Mouse (Mus musculus) heart, embryonic 16.5 days (tissue): ENCODE data around the gene Wdr93. TPM values are rescaled to one million over a fixed set of nuclear protein-coding genes. Genes with fewer than 3 reads are reported as not detected.

ENCODE experiments used
- ATAC-seq: fragments of 200-750 bp; cut with Nextera tagmentation; replicated peaks from 2 replicates; pipeline ENCODE4 v1.8.0; 2017; ENCODE audit warnings: moderate number of reproducible peaks; ENCODE audit not compliant: insufficient read depth, low FRiP score; ENCODE audit errors: extremely low read depth
- H3K27ac ChIP-seq: fragments of 300-500 bp; sonication (generic); 2 replicates; pipeline ENCODE4 v1.5.1; 2014; ENCODE audit warnings: mild to moderate bottlenecking, low read length, control low read depth, moderate library complexity
- H3K27me3 ChIP-seq: fragments of 300-500 bp; sonication (generic); 2 replicates; pipeline ENCODE4 v1.6.1; 2014; ENCODE audit warnings: low read length, mixed read lengths; ENCODE audit not compliant: control insufficient read depth, insufficient read depth
- H3K36me3 ChIP-seq: fragments of 300-500 bp; sonication (generic); 2 replicates; pipeline ENCODE4 v1.6.1; 2014; ENCODE audit not compliant: control insufficient read depth, insufficient read depth
- H3K4me1 ChIP-seq: fragments of 300-500 bp; sonication (generic); 2 replicates; pipeline ENCODE4 v1.6.1; 2014; ENCODE audit warnings: low read length, mixed read lengths; ENCODE audit not compliant: control insufficient read depth, insufficient read depth
- H3K4me2 ChIP-seq: fragments of 300-500 bp; sonication (generic); 2 replicates; pipeline ENCODE4 v1.6.1; 2014; ENCODE audit warnings: low read depth, mild to moderate bottlenecking, control low read depth, low read length
- H3K4me3 ChIP-seq: fragments of 300-500 bp; sonication (generic); 2 replicates; pipeline ENCODE4 v1.5.1; 2014; ENCODE audit warnings: mild to moderate bottlenecking, control low read depth, low read length
- H3K9ac ChIP-seq: fragments of 300-500 bp; sonication (generic); 2 replicates; pipeline ENCODE4 v1.6.1; 2014; ENCODE audit warnings: low read length, control low read depth
- H3K9me3 ChIP-seq: fragments of 300-500 bp; sonication (generic); replicated peaks from 2 replicates; pipeline ENCODE4 v1.6.1; 2016; ENCODE audit warnings: low read length; ENCODE audit not compliant: control insufficient read depth
- WGBS: fragments of 180-500 bp; shearing (Covaris S2); extraction: QIAGEN DNeasy Blood & Tissue Kit; methylation state at CpG from one replicate; pipeline ENCODE4 v1.1.7; 2014; 5-methylcytosine and 5-hydroxymethylcytosine counted together
- polyA plus RNA-seq: library from polyadenylated mRNA; unstranded; fragments of >200 nt; fragmentation: Nextera tagmentation; extraction: Ambion mirVana; gene quantifications from 2 replicates; pipeline ENCODE4 v1.2.1, GENCODE M21; 2015

Gene Wdr93
- polyA plus RNA-seq, 1 experiment from 2014 or later: 0.32 TPM

DNA sequence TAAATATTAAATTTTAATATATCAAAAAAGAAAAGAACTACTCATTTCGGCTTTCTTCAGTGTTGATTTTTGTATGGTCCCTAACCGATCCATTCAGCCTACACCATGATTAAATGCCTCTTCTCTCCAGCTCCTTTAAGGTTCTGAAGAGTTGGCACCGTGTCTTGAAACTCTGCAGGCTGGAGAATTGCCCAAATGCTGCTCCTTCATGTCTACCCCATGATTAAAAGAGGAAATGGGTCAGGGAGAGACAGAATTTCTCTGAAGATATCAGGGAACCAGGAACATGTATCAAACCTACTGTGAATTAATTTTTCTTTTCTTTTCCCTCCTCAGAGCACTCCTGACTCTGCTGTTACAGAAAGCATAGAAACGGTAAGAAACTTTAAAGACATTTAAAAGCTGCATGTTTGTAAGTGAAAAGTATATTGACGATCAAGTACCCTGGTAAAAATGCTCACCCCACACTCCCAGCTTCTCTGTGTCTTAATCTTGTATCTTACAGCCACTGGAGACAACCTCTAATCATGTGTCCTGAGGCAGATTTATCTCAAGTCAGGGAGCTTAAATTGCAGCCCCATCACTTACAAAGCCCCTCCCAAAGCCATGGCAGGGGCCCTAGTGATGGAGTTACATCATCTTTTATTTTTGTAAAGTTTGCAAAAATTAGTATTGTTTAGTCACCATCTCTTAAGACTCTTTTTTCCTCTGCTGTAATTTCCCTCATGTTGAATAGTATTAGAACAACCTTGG lies 18.3 kb downstream of the Wdr93 start:
- Histone ChIP-seq H3K4me2 (no peak overlapping the region), H3K9me3 (no peaks in the 10 kb centered on the region), H3K4me1 (no peaks in the 10 kb centered on the region), H3K27me3 (no peaks in the 10 kb centered on the region), H3K36me3 (no peaks in the 10 kb centered on the region), H3K27ac (no peak overlapping the region), H3K9ac (no peak overlapping the region), H3K4me3 (no peak overlapping the region)
- WGBS: 64% methylated on average over 5 of the region's 5 CpGs
- no peak for ATAC-seq

GRCm38 (mm10) chr7:79762106-79762505 lies 19.1 kb downstream of the Wdr93 start:
- Histone ChIP-seq H3K9me3 (no peaks in the 10 kb centered on the region), H3K27me3 (no peaks in the 10 kb centered on the region), H3K4me2 (no peak overlapping the region), H3K4me1 (no peaks in the 10 kb centered on the region), H3K9ac (no peak overlapping the region), H3K36me3 (no peaks in the 10 kb centered on the region), H3K4me3 (no peak overlapping the region), H3K27ac (no peak overlapping the region)
- ATAC-seq: no peak
- 62% methylated on average over 8 of the region's 8 CpGs for WGBS

- no peak for ATAC-seq
These were observed 23.0 kb downstream of the Wdr93 start for GRCm38 (mm10) chr7:79765991-79766390.

GRCm38 (mm10) chr7:79769664-79770063 lies 26.7 kb downstream of the Wdr93 start:
- WGBS: 74% methylated on average over 3 of the region's 3 CpGs
- Histone ChIP-seq H3K27me3 (no peaks in the 10 kb centered on the region), H3K4me1 (peaks cover 9% of the 10 kb centered on the region), H3K27ac (no peak overlapping the region), H3K4me3 (no peak overlapping the region), H3K9me3 (no peaks in the 10 kb centered on the region), H3K9ac (no peak overlapping the region), H3K36me3 (no peaks in the 10 kb centered on the region), H3K4me2 (no peak overlapping the region)
- no peak for ATAC-seq

More at GRCm38 (mm10) chr7:79765991-79766390, 23.0 kb downstream of the Wdr93 start:
- Histone ChIP-seq H3K4me2 (no peak overlapping the region), H3K27ac (no peak overlapping the region), H3K9ac (no peak overlapping the region), H3K9me3 (no peaks in the 10 kb centered on the region), H3K4me1 (no peaks in the 10 kb centered on the region), H3K36me3 (no peaks in the 10 kb centered on the region), H3K27me3 (no peaks in the 10 kb centered on the region), H3K4me3 (no peak overlapping the region)
- 48% methylated on average over 1 of the region's 1 CpGs for WGBS

DNA sequence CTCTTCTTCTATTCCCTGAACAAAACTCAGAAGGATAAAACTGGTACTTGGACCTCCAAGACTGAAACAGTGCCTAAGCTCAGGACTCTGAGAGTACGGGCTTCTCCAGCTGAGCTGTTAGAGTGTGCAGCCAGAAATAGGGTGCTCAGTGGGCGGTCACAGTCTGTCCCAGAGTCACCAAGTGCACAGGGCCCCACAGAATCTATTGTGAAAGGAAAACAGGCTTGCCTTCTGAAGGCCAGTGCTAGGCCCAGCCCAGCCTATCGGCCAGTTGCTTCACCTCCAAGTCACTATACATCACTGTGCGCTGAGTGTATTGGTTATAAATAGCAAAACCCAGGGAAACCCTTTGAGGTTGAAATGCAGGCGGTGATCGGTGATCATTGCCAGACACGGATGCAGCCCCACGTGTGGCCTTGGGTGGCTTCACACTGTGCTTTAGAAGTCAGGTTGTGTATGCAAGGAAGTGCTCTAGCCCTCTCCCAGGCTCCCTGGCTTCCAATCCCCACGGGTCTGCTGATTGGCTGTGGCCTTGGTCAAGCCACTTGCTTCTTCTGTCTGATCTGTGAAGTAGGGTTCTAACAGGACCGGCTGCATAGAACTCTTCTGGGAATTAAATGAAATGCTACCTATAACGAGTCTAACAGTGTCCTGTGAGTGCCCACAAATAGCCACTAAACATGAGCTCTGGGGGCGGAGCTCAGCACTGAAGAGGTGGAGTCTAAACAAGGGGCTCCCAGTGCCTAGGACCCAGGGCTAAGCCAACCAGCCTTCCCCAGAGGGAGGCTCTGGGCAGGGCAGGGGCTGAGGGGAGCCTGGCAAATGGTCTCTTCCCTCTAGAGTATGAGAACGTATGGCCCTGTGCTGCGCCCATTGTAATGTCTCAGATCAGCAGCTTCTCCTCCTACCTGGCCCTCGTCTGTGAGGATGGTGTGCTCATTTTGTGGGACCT lies 28.9 kb downstream of the Wdr93 start:
- Histone ChIP-seq H3K9me3 (no peaks in the 10 kb centered on the region), H3K4me2 (peak overlapping the region; percentile 3; the same call in 1 of the 2 replicates), H3K4me1 (peaks cover 9% of the 10 kb centered on the region), H3K9ac (peak overlapping the region; percentile 26; the same call in 1 of the 2 replicates), H3K4me3 (no peak overlapping the region), H3K27ac (peak overlapping the region; percentile 63), H3K36me3 (no peaks in the 10 kb centered on the region), H3K27me3 (no peaks in the 10 kb centered on the region)
- peak; percentile 76 for ATAC-seq
- 33% methylated on average over 15 of the region's 15 CpGs for WGBS

GRCm38 (mm10) chr7:79780647-79781626 lies 38.0 kb downstream of the Wdr93 start:
- WGBS: 23% methylated on average over 16 of the region's 16 CpGs
- peak overlapping the region; percentile 39 for H3K4me3 ChIP-seq
- peak overlapping the region; percentile 60 for H3K4me2 ChIP-seq
- no peaks in the 10 kb centered on the region for H3K9me3 ChIP-seq
- peak overlapping the region; percentile 55 for H3K9ac ChIP-seq
- H3K4me1 ChIP-seq: peaks cover 5% of the 10 kb centered on the region
- no peaks in the 10 kb centered on the region for H3K36me3 ChIP-seq
- no peaks in the 10 kb centered on the region for H3K27me3 ChIP-seq
- no peak overlapping the region for H3K27ac ChIP-seq
- ATAC-seq: peak; percentile 62

DNA sequence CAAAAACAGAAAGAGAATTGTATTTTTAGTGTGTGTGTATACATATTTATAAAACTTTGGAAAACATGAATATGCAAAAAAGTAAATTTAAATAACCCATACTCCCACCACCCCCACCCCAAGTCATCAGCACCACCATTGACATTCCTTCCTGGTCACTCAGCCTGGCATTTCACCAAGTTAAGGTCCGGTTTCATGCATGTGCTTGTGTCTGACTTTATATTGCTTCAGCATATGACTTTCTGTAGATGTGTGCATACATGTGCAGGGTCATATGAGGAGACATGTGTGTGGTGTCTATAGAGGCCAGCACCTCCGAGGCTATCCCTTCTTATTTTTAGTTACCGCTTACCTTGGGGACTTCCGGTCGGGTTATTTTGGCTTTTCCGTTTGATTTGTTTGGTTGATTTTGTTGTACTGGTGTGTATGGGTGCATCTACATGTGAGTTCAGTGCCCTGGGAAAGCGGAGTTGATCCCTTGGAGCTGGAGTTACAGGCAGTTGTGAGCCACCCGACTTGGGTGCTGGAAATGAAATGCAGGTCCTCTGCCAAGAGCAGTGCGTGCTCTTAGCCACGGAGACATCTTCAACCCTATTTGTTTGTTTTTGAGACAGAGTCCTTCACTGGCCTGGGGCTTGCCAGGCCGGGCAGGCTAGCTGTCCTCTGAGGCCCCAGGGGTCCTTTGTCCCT lies 39.0 kb downstream of the Wdr93 start:
- H3K36me3 ChIP-seq: no peaks in the 10 kb centered on the region
- WGBS: 79% methylated on average over 11 of the region's 11 CpGs
- H3K4me3 ChIP-seq: no peak overlapping the region
- H3K27ac ChIP-seq: no peak overlapping the region
- no peak overlapping the region for H3K4me2 ChIP-seq
- H3K27me3 ChIP-seq: no peaks in the 10 kb centered on the region
- H3K4me1 ChIP-seq: peaks cover 5% of the 10 kb centered on the region
- H3K9ac ChIP-seq: no peak overlapping the region
- no peak for ATAC-seq
- no peaks in the 10 kb centered on the region for H3K9me3 ChIP-seq

DNA sequence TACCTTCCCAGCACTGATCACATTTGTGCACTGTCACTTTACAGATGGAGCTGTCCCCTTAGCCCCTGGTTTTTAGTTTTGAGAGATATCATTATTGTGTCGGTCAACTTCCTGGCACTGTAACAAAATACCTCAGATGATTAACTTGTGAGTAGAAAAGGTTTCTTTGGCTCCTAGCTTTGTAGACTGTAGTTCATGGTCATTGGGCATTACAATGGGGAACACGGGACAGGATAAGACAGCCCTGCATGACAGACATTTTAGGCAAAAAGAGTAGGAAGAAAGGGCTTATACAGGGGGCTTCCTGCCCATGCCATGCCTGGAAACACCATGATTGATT lies 39.5 kb downstream of the Wdr93 start:
- Histone ChIP-seq H3K4me2 (no peak overlapping the region), H3K4me1 (peaks cover 5% of the 10 kb centered on the region), H3K9ac (no peak overlapping the region), H3K4me3 (no peak overlapping the region), H3K9me3 (no peaks in the 10 kb centered on the region), H3K36me3 (no peaks in the 10 kb centered on the region), H3K27ac (no peak overlapping the region), H3K27me3 (no peaks in the 10 kb centered on the region)
- no peak for ATAC-seq
- 68% methylated on average over 2 of the region's 2 CpGs for WGBS
